Mouse (Mus musculus): ENCODE data around the gene Cib4.
A peak's percentile ranks its signal among the peaks of the same experiment; 100 is the strongest.

The Cib4 gene

GRCm38 (mm10) chr5:30545698-30546097 lies at the start of gene Cib4:
Gene Cib4 (minus strand): TSS chr5:30545836.
- DNase-seq = no peak

DNA sequence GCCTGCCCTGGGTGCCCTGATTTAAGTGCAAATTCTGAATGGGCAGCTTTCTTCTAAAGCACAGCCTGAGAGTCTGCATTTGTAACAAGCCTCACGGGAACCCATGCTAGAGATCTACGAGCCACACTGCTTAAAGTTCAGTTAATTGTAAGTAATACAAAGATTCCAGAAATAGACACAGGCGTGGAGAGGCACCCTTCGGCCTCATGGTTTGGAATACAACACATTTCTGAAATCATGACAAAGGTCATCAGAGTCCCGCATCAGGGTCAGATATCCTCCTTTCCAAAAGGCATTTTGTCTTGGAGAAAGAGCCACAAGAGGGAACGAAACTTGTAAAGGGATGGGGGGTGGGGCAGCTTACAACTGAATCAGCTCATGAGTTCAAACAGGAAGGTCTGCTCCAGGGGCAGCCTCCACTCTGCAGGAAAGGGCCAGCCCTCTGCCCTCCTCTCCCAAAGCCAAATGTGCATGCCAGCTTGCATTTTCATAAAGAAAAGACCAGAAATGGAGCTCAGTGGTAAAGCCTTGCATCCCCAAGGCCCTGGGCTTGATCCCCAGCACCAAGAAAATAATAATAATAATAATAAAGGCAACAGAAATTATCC lies 49.4 kb upstream of the Cib4 start:
- no peak for DNase-seq

DNA sequence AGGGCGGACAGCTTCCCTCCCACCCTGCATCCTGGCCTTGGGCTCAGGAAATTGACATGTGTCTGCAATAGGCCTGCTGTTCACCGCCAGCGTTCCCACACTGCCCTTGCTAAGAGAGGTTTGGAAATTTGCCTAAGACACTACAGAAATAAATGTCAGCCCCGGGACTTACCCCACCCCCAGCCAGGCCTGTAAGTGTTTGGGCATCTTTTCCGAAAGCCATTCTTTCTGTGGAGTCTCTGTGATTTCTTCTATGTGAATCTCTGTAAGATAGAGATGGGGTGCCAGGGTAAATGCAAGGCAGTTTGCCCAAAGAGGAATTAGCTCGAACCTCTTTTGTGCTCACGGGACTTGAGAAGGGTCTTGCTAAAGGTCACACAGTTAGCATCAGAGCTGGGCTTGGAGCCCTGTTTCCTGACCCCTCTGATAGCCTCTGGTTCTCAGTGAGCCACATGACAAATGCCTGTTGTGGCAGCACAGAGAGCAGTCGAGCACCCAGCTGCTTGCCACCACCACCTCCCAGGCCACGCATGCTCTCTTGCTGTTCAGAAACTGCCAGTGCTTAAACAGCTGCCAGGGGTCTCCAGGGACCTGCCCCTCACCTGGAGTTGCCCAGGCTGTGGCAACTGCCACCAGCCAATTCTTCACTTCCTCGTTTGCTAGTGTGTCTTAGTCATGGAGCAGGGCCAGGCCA lies 48.3 kb upstream of the Cib4 start:
- no peak for DNase-seq

DNA sequence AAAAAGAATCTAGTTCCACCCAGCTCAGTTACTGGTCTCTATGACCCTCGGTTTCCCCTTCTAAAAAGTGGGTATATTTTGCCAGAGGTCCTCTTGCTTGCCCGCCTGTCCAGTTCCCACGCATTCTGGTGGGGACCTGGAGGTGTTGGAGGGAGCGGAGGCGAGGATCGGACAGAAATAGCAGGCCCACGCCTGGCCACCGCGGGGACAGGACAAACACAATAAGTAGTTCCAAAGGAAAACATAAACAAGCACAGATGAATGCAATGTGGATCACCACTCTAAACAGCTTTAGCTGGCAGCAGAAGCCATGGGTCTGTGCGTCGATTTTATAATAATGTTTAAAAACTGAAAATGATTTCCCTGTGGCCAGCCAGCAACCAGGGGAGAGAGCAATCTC lies 47.7 kb upstream of the Cib4 start:
- DNase-seq = no peak

- DNase-seq = no peak
Measured at GRCm38 (mm10) chr5:30592279-30592980, 46.8 kb upstream of the Cib4 start.

DNA sequence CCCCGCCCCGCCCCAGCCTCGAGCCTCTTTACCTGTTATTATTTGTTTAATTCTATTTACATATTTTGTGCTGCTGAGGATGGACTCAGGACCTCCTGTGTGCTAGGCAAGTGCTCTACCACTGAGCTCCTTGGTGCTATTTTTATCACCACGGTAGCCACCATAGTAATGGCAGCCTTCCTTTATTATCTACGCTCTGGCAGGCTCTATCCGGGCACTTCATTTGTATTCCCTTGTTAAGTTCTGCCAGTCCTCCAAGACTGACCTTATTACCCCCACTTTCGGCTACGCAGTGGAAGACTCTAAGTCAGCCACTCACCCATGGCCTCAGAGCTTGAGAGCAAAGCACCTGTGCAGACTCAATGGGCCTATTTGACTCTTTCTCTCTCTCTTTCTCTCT lies 46.1 kb upstream of the Cib4 start:
- DNase-seq = no peak

GRCm38 (mm10) chr5:30591205-30591731 lies 45.6 kb upstream of the Cib4 start:
- DNase-seq = no peak

DNA sequence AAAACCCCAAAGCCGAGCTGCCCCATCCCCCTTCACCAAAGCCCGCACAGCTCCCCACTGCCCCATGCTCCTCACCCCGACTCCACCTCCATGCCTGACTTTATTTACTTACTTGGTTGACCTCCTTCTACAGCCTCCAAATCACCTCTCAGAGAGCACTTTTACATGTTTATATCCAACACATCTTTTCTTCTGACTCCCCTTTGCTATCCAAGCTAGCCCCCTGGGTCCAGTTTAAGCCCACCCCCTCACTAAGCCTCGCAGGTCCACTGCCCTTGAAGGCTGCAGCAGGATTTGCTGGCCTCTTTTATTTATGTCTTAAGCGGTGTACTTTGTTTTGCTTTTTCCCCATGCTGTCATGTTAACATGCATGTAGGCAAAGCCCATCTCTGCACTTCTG lies 44.6 kb upstream of the Cib4 start:
- no peak for DNase-seq

GRCm38 (mm10) chr5:30589546-30589945 lies 43.9 kb upstream of the Cib4 start:
- no peak for DNase-seq

DNA sequence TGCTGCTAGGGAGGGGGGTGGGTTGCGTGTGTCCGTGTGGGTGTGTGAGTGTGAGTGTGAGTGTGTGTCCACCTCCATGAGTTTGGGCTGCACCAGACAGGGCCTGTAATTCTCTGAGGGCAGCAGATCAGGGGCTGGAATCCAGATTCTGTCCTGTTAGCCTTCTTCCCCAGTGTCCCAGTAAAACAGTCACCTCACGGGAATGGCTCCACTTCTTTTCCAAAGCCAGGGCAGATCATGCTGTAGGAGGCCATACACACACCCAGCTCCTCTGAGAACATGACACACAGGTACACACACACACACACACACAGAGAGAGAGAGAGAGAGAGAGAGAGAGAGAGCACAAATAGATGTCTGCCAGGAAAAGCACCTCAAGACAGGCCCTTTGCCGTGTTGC lies 43.4 kb upstream of the Cib4 start:
- DNase-seq = no peak

DNA sequence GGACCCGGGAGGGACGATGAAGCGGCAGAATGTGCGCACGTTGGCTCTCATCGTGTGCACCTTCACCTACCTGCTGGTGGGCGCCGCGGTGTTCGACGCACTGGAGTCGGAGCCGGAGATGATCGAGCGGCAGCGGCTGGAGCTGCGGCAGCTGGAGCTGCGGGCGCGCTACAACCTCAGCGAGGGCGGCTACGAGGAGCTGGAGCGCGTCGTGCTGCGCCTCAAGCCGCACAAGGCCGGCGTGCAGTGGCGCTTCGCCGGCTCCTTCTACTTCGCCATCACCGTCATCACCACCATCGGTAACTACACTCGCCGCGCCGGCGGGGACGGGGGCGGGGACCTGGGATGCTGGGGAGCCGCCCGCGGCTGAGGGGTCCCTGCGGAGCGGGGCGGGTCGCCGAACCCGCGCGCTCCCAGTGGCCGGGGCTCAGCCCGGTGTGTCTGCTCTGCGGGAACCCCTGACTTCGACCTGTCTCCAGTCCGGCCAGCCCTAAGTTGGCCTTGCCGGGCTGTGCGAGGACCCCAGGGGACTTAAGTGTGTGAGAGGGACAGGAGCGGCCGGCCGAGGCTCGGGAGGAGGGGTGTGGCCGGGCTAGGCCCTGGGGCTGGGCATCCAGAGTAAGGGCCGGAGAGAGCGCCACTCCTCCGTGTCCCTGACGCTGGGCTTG lies 42.8 kb upstream of the Cib4 start:
- DNase-seq = no peak

DNA sequence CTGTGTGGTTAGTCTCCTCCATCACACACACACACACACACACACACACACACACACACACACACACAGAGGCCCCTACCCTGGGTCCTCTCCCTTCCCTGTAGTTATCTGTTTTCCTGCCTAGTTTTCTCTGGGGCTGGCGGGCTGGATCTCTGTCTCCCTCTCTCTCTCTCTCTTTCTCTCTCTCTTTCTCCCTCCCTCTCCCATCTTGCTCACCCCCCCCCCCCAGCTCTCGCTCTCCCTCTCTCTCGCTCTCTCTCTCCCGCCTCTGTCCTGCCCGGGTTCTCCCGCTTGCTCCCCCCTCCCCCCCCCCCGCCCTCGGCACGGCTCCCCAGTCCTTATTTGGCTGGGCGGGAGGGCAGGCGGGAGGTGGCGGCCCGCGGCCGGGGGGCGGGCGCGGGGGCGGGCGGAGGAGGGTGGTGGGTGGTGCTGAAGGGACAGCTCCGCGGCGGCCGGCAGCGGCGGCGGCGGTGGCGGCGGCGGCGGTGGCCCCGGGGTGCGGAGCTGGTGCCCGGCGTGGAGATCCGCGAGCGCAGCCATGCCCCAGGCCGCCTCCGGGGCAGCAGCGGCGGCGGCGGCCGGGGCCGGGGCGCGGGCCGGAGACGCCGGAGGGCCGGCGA lies 42.2 kb upstream of the Cib4 start, which contains the start of gene Kcnk3:
TSS of gene Kcnk3 (plus strand) at position 490 of the 620 bp plus-strand sequence.
- peak; percentile 77 for DNase-seq

DNA sequence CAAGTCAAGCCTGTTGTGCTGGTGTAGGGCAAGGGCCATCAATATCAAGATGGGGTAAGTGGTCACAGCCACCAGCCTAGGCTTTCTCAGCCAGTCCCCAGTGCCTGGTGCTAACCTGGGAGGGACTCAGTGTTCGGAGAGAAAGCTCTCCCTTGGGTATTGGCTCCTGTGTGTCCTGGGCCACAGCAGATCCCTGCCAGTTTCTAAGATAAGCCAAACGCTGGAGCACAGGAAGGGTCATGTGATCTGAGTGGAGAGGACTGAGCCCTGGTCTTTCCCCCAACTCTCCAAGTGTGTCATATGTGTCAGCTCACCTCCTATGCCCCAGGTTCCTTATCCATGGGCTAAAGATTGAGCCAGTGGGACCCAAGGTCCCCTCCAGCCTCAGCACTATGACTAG lies 41.5 kb upstream of the Cib4 start:
- no peak for DNase-seq

GRCm38 (mm10) chr5:30586616-30587015 lies 41.0 kb upstream of the Cib4 start:
- DNase-seq = no peak

DNA sequence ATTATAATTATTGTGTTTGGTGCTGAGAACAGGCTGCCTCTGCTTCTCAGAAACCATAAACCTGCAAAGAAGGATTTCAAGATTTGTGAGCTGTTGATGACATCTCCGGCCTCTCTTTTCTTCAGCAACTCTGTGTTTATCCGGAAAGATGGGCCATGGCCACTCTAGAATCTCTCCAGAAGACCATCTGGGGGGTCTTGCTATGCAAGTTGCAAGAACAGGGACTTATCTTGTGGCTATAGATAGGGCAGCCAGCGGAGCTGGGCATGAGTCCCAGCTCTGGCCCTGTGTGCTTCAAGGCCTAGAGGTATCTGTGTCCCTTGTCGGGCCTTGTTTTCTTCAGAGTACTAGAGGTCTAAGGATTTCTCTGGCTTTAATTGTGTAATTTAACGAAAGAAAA lies 36.4 kb upstream of the Cib4 start:
- DNase-seq = no peak

GRCm38 (mm10) chr5:30580725-30581124 lies 35.1 kb upstream of the Cib4 start:
- DNase-seq = no peak

- no peak for DNase-seq
Measured at GRCm38 (mm10) chr5:30578445-30579080, 32.9 kb upstream of the Cib4 start.

DNA sequence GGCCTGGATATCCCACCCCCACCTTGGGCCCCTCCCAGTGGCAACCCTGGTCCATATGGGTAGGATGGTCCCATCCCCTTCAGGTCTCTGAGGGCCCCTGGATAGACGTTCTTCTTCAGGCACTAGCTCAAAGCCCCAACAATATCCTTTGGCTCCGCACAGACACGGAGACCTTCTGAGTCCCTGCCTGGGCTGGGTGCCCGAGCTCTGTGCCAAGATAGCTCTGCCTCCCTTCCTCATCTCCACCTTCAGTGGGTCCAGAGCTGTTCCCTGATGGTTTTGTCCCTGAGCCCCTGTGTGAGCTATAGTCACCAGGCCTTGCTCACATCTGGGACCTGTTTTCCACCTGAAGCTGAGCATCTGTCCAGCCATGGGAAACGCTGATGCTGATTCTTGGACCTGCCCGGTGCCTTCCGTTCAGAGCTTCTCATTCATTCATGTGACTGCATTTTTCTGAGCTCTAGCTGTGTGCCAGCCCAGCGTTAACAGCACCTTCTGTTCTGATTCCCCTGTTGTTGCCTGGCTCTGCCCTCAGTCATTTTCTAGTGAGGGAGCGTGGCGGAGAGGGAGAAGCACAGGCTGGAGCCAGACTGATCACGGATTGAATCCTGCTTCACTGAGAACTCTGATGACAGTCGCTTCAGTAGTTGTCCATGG lies 32.1 kb upstream of the Cib4 start:
- no peak for DNase-seq

DNA sequence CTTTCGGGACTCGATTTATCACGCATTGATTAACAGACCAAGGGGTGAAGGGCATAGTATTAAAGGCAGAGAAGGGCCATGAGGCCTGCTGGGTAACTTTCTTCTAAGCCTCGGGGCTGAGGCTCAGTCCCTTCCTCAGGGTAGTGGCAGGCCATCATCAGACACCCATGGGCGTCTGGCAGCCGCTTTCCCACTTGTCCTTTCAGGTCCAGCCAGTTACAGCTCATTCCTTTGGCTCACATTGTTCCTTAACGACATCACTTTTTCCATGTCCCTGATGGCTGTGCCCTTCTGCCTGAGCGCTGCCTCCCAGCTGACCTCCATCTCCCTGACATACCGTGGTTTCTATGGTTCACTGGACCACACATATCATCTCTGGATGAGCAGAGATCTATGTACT lies 31.6 kb upstream of the Cib4 start:
- DNase-seq = no peak

DNA sequence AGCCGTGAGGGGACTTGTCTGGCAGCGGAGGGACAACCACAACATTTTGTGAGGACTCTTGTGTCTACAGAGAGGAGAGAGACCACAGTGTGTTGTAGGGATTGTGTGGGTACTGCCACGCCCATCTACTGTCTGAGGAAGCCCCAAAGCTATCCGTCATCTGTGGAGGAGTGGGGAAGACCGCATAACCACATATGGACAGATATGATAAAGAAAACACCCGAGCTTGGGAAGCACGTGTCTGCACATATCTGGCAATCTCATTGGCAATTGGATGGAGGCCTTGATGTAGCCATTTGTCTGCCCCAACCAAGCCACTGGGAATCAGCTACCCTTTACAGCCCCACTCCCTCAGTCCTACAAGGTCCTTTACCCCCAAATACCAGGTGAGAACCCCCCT lies 30.6 kb upstream of the Cib4 start:
- DNase-seq = no peak

DNA sequence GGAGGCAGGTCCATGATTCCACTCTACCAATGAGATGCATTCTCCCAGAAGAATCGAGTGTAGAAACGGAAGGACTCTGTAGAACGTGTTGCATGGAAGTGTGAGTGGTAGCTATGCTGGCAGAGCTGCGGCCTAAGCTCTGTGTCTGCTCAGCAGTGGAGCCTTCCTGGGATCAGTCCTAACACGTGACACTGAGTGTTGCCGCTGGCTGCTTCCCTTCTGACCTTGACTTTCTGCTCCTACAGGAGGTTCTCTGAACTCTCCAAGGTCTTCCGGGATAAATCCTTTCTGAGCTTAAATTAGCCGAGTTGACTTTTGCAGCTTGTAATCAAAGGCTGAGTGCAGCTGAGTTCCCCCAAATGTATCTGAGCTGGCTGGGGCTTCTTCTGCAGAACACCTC lies 28.7 kb upstream of the Cib4 start:
- DNase-seq = no peak

DNA sequence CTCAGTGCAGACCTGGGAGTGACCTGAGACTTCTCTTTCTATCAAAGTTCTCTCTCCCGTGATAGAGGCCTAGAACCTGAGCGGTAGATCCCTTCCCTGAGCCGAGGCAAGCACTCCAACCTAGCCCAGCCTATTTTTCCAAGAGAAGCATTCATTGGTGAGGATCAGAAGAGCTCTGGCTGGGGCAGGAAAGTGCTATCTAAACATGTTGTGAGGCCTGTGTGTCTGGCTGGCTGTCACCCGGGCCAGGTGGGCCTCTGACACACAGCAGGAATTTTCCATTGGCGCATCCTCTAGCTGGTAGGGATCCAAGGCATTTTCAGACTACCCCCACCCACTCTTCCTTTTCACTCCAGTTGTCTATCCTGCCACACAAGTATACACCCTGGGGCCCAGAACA lies 26.2 kb upstream of the Cib4 start:
- no peak for DNase-seq

All from thymus, postnatal 4 days (tissue).